Mouse (Mus musculus): ENCODE measurements around the gene Dnaaf5. TPM values are rescaled to one million over a fixed set of nuclear protein-coding genes. Genes with fewer than 3 reads are reported as not detected.
A peak's percentile ranks its signal among the peaks of the same experiment; 100 is the strongest.

Dnaaf5 gene
- polyA plus RNA-seq, 1 experiment from 2014 or later = 3.6 TPM

GRCm38 (mm10) chr5:139149006-139149672 is 884 bp upstream of the Dnaaf5 start:
- peak overlapping the region; percentile 91 for H3K4me3 ChIP-seq (replicated peaks; ENCODE audit: low read length)
- H3K4me2 ChIP-seq (replicated peaks) = peak overlapping the region; percentile 95
- peaks cover 16% of the 10 kb centered on the region for H3K36me3 ChIP-seq (replicated peaks; ENCODE audit: control insufficient read depth, insufficient read depth)
- DNase-seq (ENCODE audit: low spot score) (no peak), ATAC-seq (ENCODE audit: low FRiP score) (peak; percentile 16; the same call in 1 of the 2 replicates)
- H3K4me1 ChIP-seq (replicated peaks; ENCODE audit: control insufficient read depth, insufficient read depth, low read length) = peaks cover 17% of the 10 kb centered on the region
- no peaks in the 10 kb centered on the region for H3K27me3 ChIP-seq (ENCODE audit: control insufficient read depth, insufficient read depth, low read length)
- H3K9me3 ChIP-seq (ENCODE audit: control insufficient read depth, low read length) = no peaks in the 10 kb centered on the region
- no peak overlapping the region for H3K27ac ChIP-seq
- peak overlapping the region; percentile 41; the same call in 1 of the 2 replicates for H3K9ac ChIP-seq
- WGBS = 26% methylated on average over 11 of the region's 11 CpGs

GRCm38 (mm10) chr5:139150603-139151031 is 594 bp downstream of the Dnaaf5 start:
- peak overlapping the region; percentile 67; the same call in 1 of the 2 replicates for H3K27ac ChIP-seq
- peak; percentile 12 for ATAC-seq (ENCODE audit: low FRiP score)
- H3K4me1 ChIP-seq (replicated peaks; ENCODE audit: control insufficient read depth, insufficient read depth, low read length) = peaks cover 17% of the 10 kb centered on the region
- H3K4me2 ChIP-seq (replicated peaks) = peak overlapping the region; percentile 95
- H3K4me3 ChIP-seq (replicated peaks; ENCODE audit: low read length) = peak overlapping the region; percentile 91
- no peaks in the 10 kb centered on the region for H3K9me3 ChIP-seq (ENCODE audit: control insufficient read depth, low read length)
- no peaks in the 10 kb centered on the region for H3K27me3 ChIP-seq (ENCODE audit: control insufficient read depth, insufficient read depth, low read length)
- DNase-seq (ENCODE audit: low spot score) = no peak
- peaks cover 30% of the 10 kb centered on the region for H3K36me3 ChIP-seq (replicated peaks; ENCODE audit: control insufficient read depth, insufficient read depth)
- peak overlapping the region; percentile 74 for H3K9ac ChIP-seq
- WGBS = under 1% methylated on average over 41 of the region's 45 CpGs

- Histone ChIP-seq H3K4me1 (replicated peaks; ENCODE audit: control insufficient read depth, insufficient read depth, low read length) (no peaks in the 10 kb centered on the region), H3K4me3 (replicated peaks; ENCODE audit: low read length) (no peak overlapping the region), H3K27me3 (ENCODE audit: control insufficient read depth, insufficient read depth, low read length) (no peaks in the 10 kb centered on the region), H3K9ac (no peak overlapping the region), H3K36me3 (replicated peaks; ENCODE audit: control insufficient read depth, insufficient read depth) (peaks cover 62% of the 10 kb centered on the region), H3K27ac (no peak overlapping the region), H3K9me3 (ENCODE audit: control insufficient read depth, low read length) (no peaks in the 10 kb centered on the region), H3K4me2 (replicated peaks) (no peak overlapping the region)
- ATAC-seq (ENCODE audit: low FRiP score) (no peak), DNase-seq (ENCODE audit: low spot score) (no peak)
- WGBS = 94% methylated on average over 8 of the region's 8 CpGs
These were observed 10.9 kb downstream of the Dnaaf5 start for GRCm38 (mm10) chr5:139160899-139161298.

GRCm38 (mm10) chr5:139161632-139162031 is 11.6 kb downstream of the Dnaaf5 start:
- no peak overlapping the region for H3K27ac ChIP-seq
- H3K4me1 ChIP-seq (replicated peaks; ENCODE audit: control insufficient read depth, insufficient read depth, low read length) = no peaks in the 10 kb centered on the region
- H3K27me3 ChIP-seq (ENCODE audit: control insufficient read depth, insufficient read depth, low read length) = no peaks in the 10 kb centered on the region
- H3K9ac ChIP-seq = no peak overlapping the region
- WGBS = 95% methylated on average over 10 of the region's 10 CpGs
- H3K9me3 ChIP-seq (ENCODE audit: control insufficient read depth, low read length) = no peaks in the 10 kb centered on the region
- H3K4me2 ChIP-seq (replicated peaks) = no peak overlapping the region
- H3K36me3 ChIP-seq (replicated peaks; ENCODE audit: control insufficient read depth, insufficient read depth) = peaks cover 63% of the 10 kb centered on the region
- ATAC-seq (ENCODE audit: low FRiP score) (no peak), DNase-seq (ENCODE audit: low spot score) (no peak)
- no peak overlapping the region for H3K4me3 ChIP-seq (replicated peaks; ENCODE audit: low read length)

- no peak overlapping the region for H3K4me3 ChIP-seq (replicated peaks; ENCODE audit: low read length)
- DNase-seq (ENCODE audit: low spot score) (no peak), ATAC-seq (ENCODE audit: low FRiP score) (no peak)
- H3K27ac ChIP-seq = no peak overlapping the region
- no peaks in the 10 kb centered on the region for H3K27me3 ChIP-seq (ENCODE audit: control insufficient read depth, insufficient read depth, low read length)
- H3K9ac ChIP-seq = no peak overlapping the region
- 90% methylated on average over 6 of the region's 6 CpGs for WGBS
- peaks cover 66% of the 10 kb centered on the region for H3K36me3 ChIP-seq (replicated peaks; ENCODE audit: control insufficient read depth, insufficient read depth)
- no peak overlapping the region for H3K4me2 ChIP-seq (replicated peaks)
- H3K9me3 ChIP-seq (ENCODE audit: control insufficient read depth, low read length) = no peaks in the 10 kb centered on the region
- H3K4me1 ChIP-seq (replicated peaks; ENCODE audit: control insufficient read depth, insufficient read depth, low read length) = no peaks in the 10 kb centered on the region
These were observed 16.8 kb downstream of the Dnaaf5 start for GRCm38 (mm10) chr5:139166781-139167361.

- H3K27ac ChIP-seq = no peak overlapping the region
- DNase-seq (ENCODE audit: low spot score) (no peak), ATAC-seq (ENCODE audit: low FRiP score) (no peak)
- no peak overlapping the region for H3K4me3 ChIP-seq (replicated peaks; ENCODE audit: low read length)
- H3K9ac ChIP-seq = no peak overlapping the region
- no peaks in the 10 kb centered on the region for H3K27me3 ChIP-seq (ENCODE audit: control insufficient read depth, insufficient read depth, low read length)
- H3K4me1 ChIP-seq (replicated peaks; ENCODE audit: control insufficient read depth, insufficient read depth, low read length) = no peaks in the 10 kb centered on the region
- no peaks in the 10 kb centered on the region for H3K9me3 ChIP-seq (ENCODE audit: control insufficient read depth, low read length)
- H3K4me2 ChIP-seq (replicated peaks) = no peak overlapping the region
- peaks cover 69% of the 10 kb centered on the region for H3K36me3 ChIP-seq (replicated peaks; ENCODE audit: control insufficient read depth, insufficient read depth)
- 88% methylated on average over 1 of the region's 1 CpGs for WGBS
These were observed 17.5 kb downstream of the Dnaaf5 start for GRCm38 (mm10) chr5:139167548-139167947.

- H3K4me2 ChIP-seq (replicated peaks) = no peak overlapping the region
- DNase-seq (ENCODE audit: low spot score) = no peak
- WGBS = 87% methylated on average over 4 of the region's 4 CpGs
- no peak overlapping the region for H3K27ac ChIP-seq
- H3K27me3 ChIP-seq (ENCODE audit: control insufficient read depth, insufficient read depth, low read length) = no peaks in the 10 kb centered on the region
- H3K9ac ChIP-seq = no peak overlapping the region
- no peak for ATAC-seq (ENCODE audit: low FRiP score)
- H3K9me3 ChIP-seq (ENCODE audit: control insufficient read depth, low read length) = no peaks in the 10 kb centered on the region
- no peak overlapping the region for H3K4me3 ChIP-seq (replicated peaks; ENCODE audit: low read length)
- H3K4me1 ChIP-seq (replicated peaks; ENCODE audit: control insufficient read depth, insufficient read depth, low read length) = no peaks in the 10 kb centered on the region; the same call in 1 of the 2 replicates
- H3K36me3 ChIP-seq (replicated peaks; ENCODE audit: control insufficient read depth, insufficient read depth) = peaks cover 69% of the 10 kb centered on the region
These were observed 21.9 kb downstream of the Dnaaf5 start for GRCm38 (mm10) chr5:139171929-139172328.

GRCm38 (mm10) chr5:139174141-139174540 is 24.1 kb downstream of the Dnaaf5 start:
- Histone ChIP-seq H3K4me3 (replicated peaks; ENCODE audit: low read length) (no peak overlapping the region), H3K27me3 (ENCODE audit: control insufficient read depth, insufficient read depth, low read length) (no peaks in the 10 kb centered on the region), H3K4me2 (replicated peaks) (no peak overlapping the region), H3K27ac (peak overlapping the region; percentile 23; the same call in 1 of the 2 replicates), H3K4me1 (replicated peaks; ENCODE audit: control insufficient read depth, insufficient read depth, low read length) (no peaks in the 10 kb centered on the region; the same call in 1 of the 2 replicates), H3K9me3 (ENCODE audit: control insufficient read depth, low read length) (no peaks in the 10 kb centered on the region), H3K9ac (no peak overlapping the region), H3K36me3 (replicated peaks; ENCODE audit: control insufficient read depth, insufficient read depth) (peaks cover 76% of the 10 kb centered on the region)
- no peak for DNase-seq (ENCODE audit: low spot score)
- 78% methylated on average over 10 of the region's 10 CpGs for whole genome bisulfite sequencing
- no peak; the same call in 1 of the 2 replicates for ATAC-seq (ENCODE audit: low FRiP score)

- DNase-seq (ENCODE audit: low spot score) (no peak), ATAC-seq (ENCODE audit: low FRiP score) (peak; percentile 66; the same call in 1 of the 2 replicates)
- Histone ChIP-seq H3K9me3 (ENCODE audit: control insufficient read depth, low read length) (no peaks in the 10 kb centered on the region), H3K36me3 (replicated peaks; ENCODE audit: control insufficient read depth, insufficient read depth) (peaks cover 77% of the 10 kb centered on the region), H3K4me1 (replicated peaks; ENCODE audit: control insufficient read depth, insufficient read depth, low read length) (no peaks in the 10 kb centered on the region; the same call in 1 of the 2 replicates), H3K27ac (peak overlapping the region; percentile 43), H3K4me3 (replicated peaks; ENCODE audit: low read length) (no peak overlapping the region), H3K4me2 (replicated peaks) (no peak overlapping the region), H3K27me3 (ENCODE audit: control insufficient read depth, insufficient read depth, low read length) (no peaks in the 10 kb centered on the region), H3K9ac (no peak overlapping the region)
- WGBS = 67% methylated on average over 10 of the region's 10 CpGs
These were observed 24.8 kb downstream of the Dnaaf5 start for GRCm38 (mm10) chr5:139174556-139175547.

Data from hindbrain, embryonic 14.5 days (tissue).